Mouse (Mus musculus) MEL (cell line): ENCODE results near the gene Pex10.

Experiments
- CTCF ChIP-seq, 3 experiments: IDR thresholded peaks in 2 of 3; conservative IDR thresholded peaks in 1 of 3; 2 replicates each; pipeline ENCODE4 v1.5.1; 2011 to 2012; ENCODE audit warnings: low read length in 3 of 3, low read depth in 2 of 3, mild to moderate bottlenecking in 2 of 3, improper control_type of control experiment in 1 of 3, inconsistent platforms in 1 of 3, mixed read lengths in 1 of 3, moderate library complexity in 1 of 3; ENCODE audit not compliant: control insufficient read depth in 1 of 3, insufficient read depth in 1 of 3, poor library complexity in 1 of 3, severe bottlenecking in 1 of 3
- ELF1 ChIP-seq: IDR thresholded peaks from 2 replicates; pipeline ENCODE4 v1.6.1; 2014; ENCODE audit warnings: low read depth, mild to moderate bottlenecking, inconsistent platforms, low read length, improper control_type of control experiment, moderate library complexity
- EP300 ChIP-seq, 2 experiments: IDR thresholded peaks; 2 replicates each; pipeline ENCODE4 v1.6.1; 2011; ENCODE audit warnings: improper control_type of control experiment in 2 of 2, low read length in 2 of 2, low read depth in 1 of 2, mild to moderate bottlenecking in 1 of 2
- MYB ChIP-seq: IDR thresholded peaks from 2 replicates; pipeline ENCODE4 v1.6.1; 2011; ENCODE audit warnings: mild to moderate bottlenecking, low read depth, low read length, improper control_type of control experiment
- POLR2A ChIP-seq, 2 experiments: IDR thresholded peaks; 2 replicates each; pipeline ENCODE4 v1.6.1; 2011 to 2012; ENCODE audit warnings: low read length in 2 of 2, mild to moderate bottlenecking in 2 of 2, control low read depth in 1 of 2, improper control_type of control experiment in 1 of 2, low read depth in 1 of 2, moderate library complexity in 1 of 2; ENCODE audit not compliant: control insufficient read depth in 1 of 2, insufficient read depth in 1 of 2, poor library complexity in 1 of 2
- SMC3 ChIP-seq: IDR thresholded peaks from 2 replicates; pipeline ENCODE4 v1.6.1; 2011; ENCODE audit warnings: low read depth, low read length, improper control_type of control experiment

GRCm38 (mm10) chr4:155113766-155114410, 47.1 kb downstream of the Pex10 start:
- TF ChIP-seq SMC3 (no peak), CTCF (IDR thresholded peaks at IDR 0.05 in 2 of 3, conservative IDR thresholded peaks at IDR 0.05 in 1 of 3; ENCODE audit: control insufficient read depth in 1 of 3, insufficient read depth in 1 of 3, low read depth in 2 of 3, low read length in 3 of 3, poor library complexity in 1 of 3, severe bottlenecking in 1 of 3) (no peak), MYB (no peak), ELF1 (no peak), EP300 (IDR thresholded peaks at IDR 0.05; ENCODE audit: low read depth in 1 of 2, low read length in 2 of 2) (no peak), POLR2A (IDR thresholded peaks at IDR 0.05; ENCODE audit: control insufficient read depth in 1 of 2, insufficient read depth in 1 of 2, low read depth in 1 of 2, low read length in 2 of 2, poor library complexity in 1 of 2) (no peak)
